Mouse (Mus musculus) heart, embryonic 16.5 days (tissue): Measurements from ENCODE around the gene Ugt1a5. TPM values are rescaled to one million over a fixed set of nuclear protein-coding genes. Genes with fewer than 3 reads are reported as not detected.

Source experiments
- ATAC-seq: fragments of 200-750 bp; cut with Nextera tagmentation; replicated peaks from 2 replicates; pipeline ENCODE4 v1.8.0; 2017; ENCODE audit warnings: moderate number of reproducible peaks; ENCODE audit not compliant: insufficient read depth, low FRiP score; ENCODE audit errors: extremely low read depth
- H3K27ac ChIP-seq: fragments of 300-500 bp; sonication (generic); 2 replicates; pipeline ENCODE4 v1.5.1; 2014; ENCODE audit warnings: mild to moderate bottlenecking, low read length, control low read depth, moderate library complexity
- H3K27me3 ChIP-seq: fragments of 300-500 bp; sonication (generic); 2 replicates; pipeline ENCODE4 v1.6.1; 2014; ENCODE audit warnings: low read length, mixed read lengths; ENCODE audit not compliant: control insufficient read depth, insufficient read depth
- H3K36me3 ChIP-seq: fragments of 300-500 bp; sonication (generic); 2 replicates; pipeline ENCODE4 v1.6.1; 2014; ENCODE audit not compliant: control insufficient read depth, insufficient read depth
- H3K4me1 ChIP-seq: fragments of 300-500 bp; sonication (generic); 2 replicates; pipeline ENCODE4 v1.6.1; 2014; ENCODE audit warnings: low read length, mixed read lengths; ENCODE audit not compliant: control insufficient read depth, insufficient read depth
- H3K4me2 ChIP-seq: fragments of 300-500 bp; sonication (generic); 2 replicates; pipeline ENCODE4 v1.6.1; 2014; ENCODE audit warnings: low read depth, mild to moderate bottlenecking, control low read depth, low read length
- H3K4me3 ChIP-seq: fragments of 300-500 bp; sonication (generic); 2 replicates; pipeline ENCODE4 v1.5.1; 2014; ENCODE audit warnings: mild to moderate bottlenecking, control low read depth, low read length
- H3K9ac ChIP-seq: fragments of 300-500 bp; sonication (generic); 2 replicates; pipeline ENCODE4 v1.6.1; 2014; ENCODE audit warnings: low read length, control low read depth
- H3K9me3 ChIP-seq: fragments of 300-500 bp; sonication (generic); replicated peaks from 2 replicates; pipeline ENCODE4 v1.6.1; 2016; ENCODE audit warnings: low read length; ENCODE audit not compliant: control insufficient read depth
- WGBS: fragments of 180-500 bp; shearing (Covaris S2); extraction: QIAGEN DNeasy Blood & Tissue Kit; methylation state at CpG from one replicate; pipeline ENCODE4 v1.1.7; 2014; 5-methylcytosine and 5-hydroxymethylcytosine counted together
- polyA plus RNA-seq: library from polyadenylated mRNA; unstranded; fragments of >200 nt; fragmentation: Nextera tagmentation; extraction: Ambion mirVana; gene quantifications from 2 replicates; pipeline ENCODE4 v1.2.1, GENCODE M21; 2015

Ugt1a5 gene
- polyA plus RNA-seq, 1 experiment from 2014 or later = not detected

GRCm38 (mm10) chr1:88238771-88239170 is 73.0 kb downstream of the Ugt1a5 start:
- H3K9me3 ChIP-seq = peaks cover 80% of the 10 kb centered on the region
- no peak overlapping the region for H3K27ac ChIP-seq
- no peak overlapping the region for H3K9ac ChIP-seq
- H3K4me3 ChIP-seq = no peak overlapping the region
- WGBS = 71% methylated on average over 6 of the region's 6 CpGs
- no peaks in the 10 kb centered on the region for H3K36me3 ChIP-seq
- H3K4me2 ChIP-seq = no peak overlapping the region
- no peaks in the 10 kb centered on the region for H3K27me3 ChIP-seq
- no peak for ATAC-seq
- no peaks in the 10 kb centered on the region for H3K4me1 ChIP-seq

GRCm38 (mm10) chr1:88240072-88240471 is 74.3 kb downstream of the Ugt1a5 start:
- Histone ChIP-seq H3K4me1 (no peaks in the 10 kb centered on the region), H3K9ac (no peak overlapping the region), H3K4me2 (no peak overlapping the region), H3K27me3 (no peaks in the 10 kb centered on the region), H3K36me3 (no peaks in the 10 kb centered on the region), H3K27ac (no peak overlapping the region), H3K9me3 (peaks cover 75% of the 10 kb centered on the region), H3K4me3 (no peak overlapping the region)
- WGBS = 60% methylated on average over 5 of the region's 5 CpGs
- ATAC-seq = no peak

GRCm38 (mm10) chr1:88240579-88240978 is 74.8 kb downstream of the Ugt1a5 start:
- Histone ChIP-seq H3K9ac (no peak overlapping the region), H3K27me3 (no peaks in the 10 kb centered on the region), H3K9me3 (peaks cover 75% of the 10 kb centered on the region), H3K36me3 (no peaks in the 10 kb centered on the region), H3K4me3 (no peak overlapping the region), H3K4me1 (no peaks in the 10 kb centered on the region), H3K27ac (no peak overlapping the region), H3K4me2 (no peak overlapping the region)
- no peak for ATAC-seq
- 61% methylated on average over 4 of the region's 4 CpGs for WGBS

- no peaks in the 10 kb centered on the region for H3K4me1 ChIP-seq
- H3K27me3 ChIP-seq = no peaks in the 10 kb centered on the region
- no peak for ATAC-seq
- 57% methylated on average over 5 of the region's 5 CpGs for WGBS
- H3K4me3 ChIP-seq = no peak overlapping the region
- no peak overlapping the region for H3K9ac ChIP-seq
- no peak overlapping the region for H3K27ac ChIP-seq
- peaks cover 75% of the 10 kb centered on the region for H3K9me3 ChIP-seq
- H3K36me3 ChIP-seq = no peaks in the 10 kb centered on the region
- H3K4me2 ChIP-seq = no peak overlapping the region
Measured at GRCm38 (mm10) chr1:88243861-88244260, 78.0 kb downstream of the Ugt1a5 start.

GRCm38 (mm10) chr1:88245881-88246280 is 80.1 kb downstream of the Ugt1a5 start:
- Histone ChIP-seq H3K4me2 (no peak overlapping the region), H3K4me1 (no peaks in the 10 kb centered on the region), H3K9ac (no peak overlapping the region), H3K27me3 (no peaks in the 10 kb centered on the region), H3K4me3 (no peak overlapping the region), H3K9me3 (peaks cover 75% of the 10 kb centered on the region), H3K36me3 (no peaks in the 10 kb centered on the region), H3K27ac (no peak overlapping the region)
- ATAC-seq = no peak
- WGBS = 71% methylated on average over 6 of the region's 6 CpGs

- ATAC-seq = no peak
- Histone ChIP-seq H3K27me3 (no peaks in the 10 kb centered on the region), H3K9ac (no peak overlapping the region), H3K9me3 (peaks cover 75% of the 10 kb centered on the region), H3K27ac (no peak overlapping the region), H3K4me3 (no peak overlapping the region), H3K4me1 (no peaks in the 10 kb centered on the region), H3K4me2 (no peak overlapping the region), H3K36me3 (no peaks in the 10 kb centered on the region)
- 43% methylated on average over 6 of the region's 6 CpGs for WGBS
Measured at GRCm38 (mm10) chr1:88246386-88246785, 80.6 kb downstream of the Ugt1a5 start.

- Histone ChIP-seq H3K36me3 (no peaks in the 10 kb centered on the region), H3K4me2 (no peak overlapping the region), H3K4me1 (no peaks in the 10 kb centered on the region), H3K27me3 (no peaks in the 10 kb centered on the region), H3K9me3 (peaks cover 75% of the 10 kb centered on the region), H3K4me3 (no peak overlapping the region), H3K9ac (no peak overlapping the region), H3K27ac (no peak overlapping the region)
- ATAC-seq = no peak
- 42% methylated on average over 2 of the region's 2 CpGs for WGBS
Measured at GRCm38 (mm10) chr1:88247660-88248059, 81.8 kb downstream of the Ugt1a5 start.

- no peaks in the 10 kb centered on the region for H3K4me1 ChIP-seq
- peaks cover 75% of the 10 kb centered on the region for H3K9me3 ChIP-seq
- H3K36me3 ChIP-seq = no peaks in the 10 kb centered on the region
- H3K4me3 ChIP-seq = no peak overlapping the region
- H3K9ac ChIP-seq = no peak overlapping the region
- no peak overlapping the region for H3K4me2 ChIP-seq
- no peak for ATAC-seq
- no peak overlapping the region for H3K27ac ChIP-seq
- H3K27me3 ChIP-seq = no peaks in the 10 kb centered on the region
- 59% methylated on average over 4 of the region's 4 CpGs for WGBS
Measured at GRCm38 (mm10) chr1:88248658-88249057, 82.8 kb downstream of the Ugt1a5 start.

- Histone ChIP-seq H3K27me3 (no peaks in the 10 kb centered on the region), H3K27ac (no peak overlapping the region), H3K36me3 (no peaks in the 10 kb centered on the region), H3K4me2 (no peak overlapping the region), H3K4me1 (no peaks in the 10 kb centered on the region), H3K4me3 (no peak overlapping the region), H3K9ac (no peak overlapping the region), H3K9me3 (peaks cover 74% of the 10 kb centered on the region)
- no peak for ATAC-seq
- WGBS = 72% methylated on average over 7 of the region's 7 CpGs
Measured at GRCm38 (mm10) chr1:88249596-88249995, 83.8 kb downstream of the Ugt1a5 start.

GRCm38 (mm10) chr1:88250023-88250422 is 84.2 kb downstream of the Ugt1a5 start:
- 76% methylated on average over 5 of the region's 5 CpGs for WGBS
- no peak overlapping the region for H3K4me2 ChIP-seq
- no peaks in the 10 kb centered on the region for H3K36me3 ChIP-seq

More at GRCm38 (mm10) chr1:88250023-88250422, 84.2 kb downstream of the Ugt1a5 start:
- Histone ChIP-seq H3K27ac (no peak overlapping the region), H3K4me3 (no peak overlapping the region), H3K27me3 (no peaks in the 10 kb centered on the region), H3K4me1 (no peaks in the 10 kb centered on the region), H3K9ac (no peak overlapping the region), H3K9me3 (peaks cover 77% of the 10 kb centered on the region)
- no peak for ATAC-seq
